Mouse (Mus musculus): ENCODE measurements at regions not wholly inside any gene's neighbourhood (a gene's known extent, or its start where the extent isn't known, plus 50 kb on each side); places are given as distances from the start of the nearest gene placed in this dataset.

DNA sequence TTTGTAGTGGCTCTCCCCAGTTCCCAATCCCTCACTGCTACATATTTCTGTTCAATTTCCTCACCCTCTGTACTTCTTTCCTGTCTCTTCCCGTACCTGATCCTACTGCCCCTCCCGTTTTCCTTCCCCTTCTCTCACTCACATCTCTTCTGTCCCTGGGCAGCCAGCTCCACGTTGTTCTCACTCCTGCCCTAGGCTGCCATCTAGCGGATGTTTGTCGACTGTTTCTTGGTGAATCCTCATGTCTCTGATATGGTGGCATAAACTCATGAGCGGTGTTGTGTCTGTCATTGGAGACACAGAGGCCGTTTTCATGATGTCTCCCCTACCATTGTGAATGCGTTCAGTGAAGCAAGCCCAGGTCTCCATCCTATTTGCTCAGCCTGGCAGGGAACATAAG is 97.9 kb downstream of the Ddx11 start:
- TF ChIP-seq EP300 (IDR thresholded peaks at IDR 0.05) (no peak), CTCF (IDR thresholded peaks at IDR 0.05) (peak; percentile 92)

All from lung, postnatal 0 days (tissue).